Mouse (Mus musculus): ENCODE measurements around the gene Tril. TPM values are rescaled to one million over a fixed set of nuclear protein-coding genes. Genes with fewer than 3 reads are reported as not detected.

Tril gene
- polyA plus RNA-seq, 1 experiment from 2014 or later = 17.0 TPM

- WGBS = 94% methylated on average over 5 of the region's 5 CpGs
- H3K9ac ChIP-seq (ENCODE audit: low read depth, low read length) = no peak overlapping the region
- peaks cover 4% of the 10 kb centered on the region; the same call in 1 of the 2 replicates for H3K4me1 ChIP-seq (replicated peaks; ENCODE audit: control insufficient read depth, insufficient read depth, low read length)
- no peaks in the 10 kb centered on the region for H3K9me3 ChIP-seq (ENCODE audit: control insufficient read depth, low read length)
- no peaks in the 10 kb centered on the region for H3K36me3 ChIP-seq (ENCODE audit: control insufficient read depth, insufficient read depth, low read length)
- no peak overlapping the region for H3K27ac ChIP-seq (ENCODE audit: low read depth, low read length)
- DNase-seq (ENCODE audit: low spot score) (no peak), ATAC-seq (ENCODE audit: low FRiP score) (no peak)
- no peak overlapping the region for H3K4me2 ChIP-seq (replicated peaks; ENCODE audit: low read depth, low read length)
- no peaks in the 10 kb centered on the region for H3K27me3 ChIP-seq (ENCODE audit: control insufficient read depth, insufficient read depth, low read length)
- no peak overlapping the region for H3K4me3 ChIP-seq (ENCODE audit: low read depth, low read length)
These were observed 40.6 kb downstream of the Tril start for GRCm38 (mm10) chr6:53780008-53780407.

- no peaks in the 10 kb centered on the region for H3K27me3 ChIP-seq (ENCODE audit: control insufficient read depth, insufficient read depth, low read length)
- no peaks in the 10 kb centered on the region for H3K36me3 ChIP-seq (ENCODE audit: control insufficient read depth, insufficient read depth, low read length)
- H3K9me3 ChIP-seq (ENCODE audit: control insufficient read depth, low read length) = no peaks in the 10 kb centered on the region
- WGBS = 46% methylated on average over 7 of the region's 7 CpGs
- DNase-seq (ENCODE audit: low spot score) (no peak), ATAC-seq (ENCODE audit: low FRiP score) (no peak)
- no peak overlapping the region for H3K27ac ChIP-seq (ENCODE audit: low read depth, low read length)
- no peak overlapping the region for H3K4me3 ChIP-seq (ENCODE audit: low read depth, low read length)
- no peak overlapping the region for H3K4me2 ChIP-seq (replicated peaks; ENCODE audit: low read depth, low read length)
- no peak overlapping the region for H3K9ac ChIP-seq (ENCODE audit: low read depth, low read length)
- peaks cover 4% of the 10 kb centered on the region; the same call in 1 of the 2 replicates for H3K4me1 ChIP-seq (replicated peaks; ENCODE audit: control insufficient read depth, insufficient read depth, low read length)
These were observed 41.1 kb downstream of the Tril start for GRCm38 (mm10) chr6:53779526-53779925.

DNA sequence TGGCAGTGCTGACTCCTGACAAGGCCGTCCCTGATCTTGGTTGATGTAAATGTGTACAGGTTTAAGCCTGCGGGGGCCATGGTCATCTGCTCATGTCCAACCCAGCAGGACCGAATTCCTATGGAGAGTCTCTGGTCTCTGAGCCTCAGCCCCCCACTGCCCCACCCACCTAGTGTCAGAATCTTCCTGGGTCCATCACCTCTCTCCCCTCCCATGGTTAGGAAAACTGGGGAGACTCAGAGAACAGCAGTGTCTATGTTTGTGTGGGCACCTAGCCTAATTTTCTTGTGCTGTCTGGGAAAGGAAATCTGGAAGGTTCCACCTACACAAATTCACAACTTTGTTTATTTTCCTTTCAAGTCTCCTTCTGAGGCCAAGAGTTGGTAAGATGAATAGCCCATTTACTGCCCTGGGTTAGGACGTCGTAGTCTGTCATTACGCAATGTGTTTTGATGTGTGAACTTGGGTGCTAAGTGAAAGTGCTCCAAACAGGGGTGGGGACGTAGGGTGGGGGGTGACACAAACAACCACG lies 42.1 kb downstream of the Tril start:
- H3K4me2 ChIP-seq (replicated peaks; ENCODE audit: low read depth, low read length) = no peak overlapping the region
- H3K4me1 ChIP-seq (replicated peaks; ENCODE audit: control insufficient read depth, insufficient read depth, low read length) = peaks cover 4% of the 10 kb centered on the region; the same call in 1 of the 2 replicates
- no peak overlapping the region for H3K4me3 ChIP-seq (ENCODE audit: low read depth, low read length)
- H3K36me3 ChIP-seq (ENCODE audit: control insufficient read depth, insufficient read depth, low read length) = no peaks in the 10 kb centered on the region
- WGBS = 76% methylated on average over 8 of the region's 8 CpGs
- DNase-seq (ENCODE audit: low spot score) = no peak
- no peaks in the 10 kb centered on the region for H3K27me3 ChIP-seq (ENCODE audit: control insufficient read depth, insufficient read depth, low read length)
- no peak overlapping the region for H3K27ac ChIP-seq (ENCODE audit: low read depth, low read length)
- no peak for ATAC-seq (ENCODE audit: low FRiP score)
- H3K9me3 ChIP-seq (ENCODE audit: control insufficient read depth, low read length) = no peaks in the 10 kb centered on the region
- no peak overlapping the region for H3K9ac ChIP-seq (ENCODE audit: low read depth, low read length)

- no peaks in the 10 kb centered on the region for H3K9me3 ChIP-seq (ENCODE audit: control insufficient read depth, low read length)
- no peak for ATAC-seq (ENCODE audit: low FRiP score)
- no peak overlapping the region for H3K9ac ChIP-seq (ENCODE audit: low read depth, low read length)
- no peaks in the 10 kb centered on the region for H3K36me3 ChIP-seq (ENCODE audit: control insufficient read depth, insufficient read depth, low read length)
- H3K27me3 ChIP-seq (ENCODE audit: control insufficient read depth, insufficient read depth, low read length) = no peaks in the 10 kb centered on the region
- H3K4me1 ChIP-seq (replicated peaks; ENCODE audit: control insufficient read depth, insufficient read depth, low read length) = no peaks in the 10 kb centered on the region
- H3K4me2 ChIP-seq (replicated peaks; ENCODE audit: low read depth, low read length) = no peak overlapping the region
- no peak for DNase-seq (ENCODE audit: low spot score)
- no peak overlapping the region for H3K27ac ChIP-seq (ENCODE audit: low read depth, low read length)
- WGBS = 87% methylated on average over 4 of the region's 4 CpGs
- H3K4me3 ChIP-seq (ENCODE audit: low read depth, low read length) = no peak overlapping the region
These were observed 52.4 kb downstream of the Tril start for GRCm38 (mm10) chr6:53768275-53768674.

DNA sequence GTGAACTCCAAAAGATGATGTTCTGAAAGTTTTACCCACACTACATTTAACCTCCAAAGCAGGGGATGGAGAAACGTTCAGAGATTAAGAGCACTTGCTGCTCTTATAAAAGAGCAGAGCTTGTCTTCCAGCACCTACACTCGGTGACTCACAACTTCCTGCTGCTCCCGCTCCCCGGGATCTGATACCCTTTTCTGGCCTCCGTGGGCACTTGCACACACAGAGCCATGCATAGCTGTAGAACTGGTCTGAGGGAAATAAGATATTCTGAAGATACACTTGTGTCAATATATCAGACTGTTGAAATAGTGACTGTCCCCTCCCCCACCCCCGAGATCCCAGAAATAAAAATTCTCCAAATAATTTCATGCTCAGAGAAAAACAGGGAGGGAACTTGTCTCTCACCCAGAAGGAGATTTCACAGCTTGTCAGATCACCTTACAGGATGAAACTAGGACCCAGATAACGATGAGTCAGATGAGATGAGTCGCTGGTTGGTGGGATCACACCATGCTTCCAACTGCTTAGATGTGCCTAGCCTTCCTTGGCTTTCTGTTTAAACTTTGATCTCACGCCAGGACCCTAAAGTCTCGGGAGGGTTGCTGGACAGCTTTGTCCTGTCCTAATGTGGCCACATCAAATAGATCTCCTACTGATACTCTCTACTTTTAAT lies 54.3 kb downstream of the Tril start:
- H3K27me3 ChIP-seq (ENCODE audit: control insufficient read depth, insufficient read depth, low read length) = no peaks in the 10 kb centered on the region
- DNase-seq (ENCODE audit: low spot score) (no peak), ATAC-seq (ENCODE audit: low FRiP score) (no peak)
- no peak overlapping the region for H3K9ac ChIP-seq (ENCODE audit: low read depth, low read length)
- no peak overlapping the region for H3K27ac ChIP-seq (ENCODE audit: low read depth, low read length)
- no peak overlapping the region for H3K4me2 ChIP-seq (replicated peaks; ENCODE audit: low read depth, low read length)
- 68% methylated on average over 10 of the region's 10 CpGs for WGBS
- H3K4me1 ChIP-seq (replicated peaks; ENCODE audit: control insufficient read depth, insufficient read depth, low read length) = no peaks in the 10 kb centered on the region
- H3K4me3 ChIP-seq (ENCODE audit: low read depth, low read length) = no peak overlapping the region
- no peaks in the 10 kb centered on the region for H3K9me3 ChIP-seq (ENCODE audit: control insufficient read depth, low read length)
- no peaks in the 10 kb centered on the region for H3K36me3 ChIP-seq (ENCODE audit: control insufficient read depth, insufficient read depth, low read length)

- Histone ChIP-seq H3K36me3 (ENCODE audit: control insufficient read depth, insufficient read depth, low read length) (no peaks in the 10 kb centered on the region), H3K9ac (ENCODE audit: low read depth, low read length) (no peak overlapping the region), H3K27ac (ENCODE audit: low read depth, low read length) (no peak overlapping the region), H3K27me3 (ENCODE audit: control insufficient read depth, insufficient read depth, low read length) (no peaks in the 10 kb centered on the region), H3K4me3 (ENCODE audit: low read depth, low read length) (no peak overlapping the region), H3K9me3 (ENCODE audit: control insufficient read depth, low read length) (no peaks in the 10 kb centered on the region), H3K4me1 (replicated peaks; ENCODE audit: control insufficient read depth, insufficient read depth, low read length) (no peaks in the 10 kb centered on the region), H3K4me2 (replicated peaks; ENCODE audit: low read depth, low read length) (no peak overlapping the region)
- ATAC-seq (ENCODE audit: low FRiP score) (no peak), DNase-seq (ENCODE audit: low spot score) (no peak)
- WGBS = 73% methylated on average over 8 of the region's 8 CpGs
These were observed 54.9 kb downstream of the Tril start for GRCm38 (mm10) chr6:53765731-53766130.

Other genes with a start within 250 kb of the Tril start
- 0.11 and 0.13 TPM in 2 replicates for gene Cpvl, start 157.8 kb upstream of the Tril start, polyA plus RNA-seq (2014; fragmentation: Nextera tagmentation; extraction: Ambion mirVana)
- gene Chn2, start 218.7 kb upstream of the Tril start, polyA plus RNA-seq (2014; fragmentation: Nextera tagmentation; extraction: Ambion mirVana) = 14.4 and 19.6 TPM in 2 replicates